Mouse (Mus musculus): Measurements from ENCODE around the gene Blcap. TPM values are rescaled to one million over a fixed set of nuclear protein-coding genes. Genes with fewer than 3 reads are reported as not detected.
"Not testable (repeated sequence)": the region's sequence is repeated elsewhere in the genome, so short reads cannot be mapped to it uniquely, and the experiment has no call there.

Blcap gene
- polyA plus RNA-seq (2015; fragmentation: Nextera tagmentation; extraction: Ambion mirVana) = 54.3 and 54.5 TPM in 2 replicates

DNA sequence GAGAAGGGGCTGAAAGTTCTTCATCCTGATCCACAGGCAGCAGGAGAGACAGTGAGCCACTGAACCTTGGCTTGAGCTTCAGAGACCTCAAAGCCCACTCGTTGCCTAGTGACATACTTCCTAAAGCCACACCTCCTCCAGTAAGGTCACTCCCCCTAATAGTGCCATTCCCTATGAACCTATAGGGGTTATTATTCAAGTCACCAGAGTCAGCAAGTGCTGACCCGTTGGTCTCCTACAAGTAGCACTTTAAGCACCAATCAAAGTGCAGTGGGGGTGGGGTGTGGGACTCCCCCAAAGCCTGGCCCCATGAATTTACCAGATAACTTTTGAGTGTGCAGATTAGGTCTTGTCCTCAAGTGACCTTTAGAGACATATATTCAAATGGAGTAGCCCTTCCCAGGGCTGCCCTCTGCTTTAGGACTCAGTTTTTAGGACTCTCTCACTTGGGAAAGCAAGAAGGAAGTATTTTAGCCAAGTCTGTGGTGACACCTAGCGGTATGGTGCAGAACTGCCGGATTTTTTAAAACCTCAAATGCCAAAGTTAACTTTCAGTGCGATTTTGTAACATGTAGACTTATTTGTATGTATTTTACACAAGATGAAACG is at the start of gene Blcap:
Gene Blcap, minus strand, starts transcription at position 51 of the 609 bp plus-strand sequence.
- no peak within 1 kb of the TSS for H3K27ac ChIP-seq
- 5% methylated on average over 6 of the region's 6 CpGs for WGBS
- H3K36me3 ChIP-seq = no peaks in the 10 kb centered on the region
- H3K4me2 ChIP-seq = no peak within 1 kb of the TSS
- H3K4me3 ChIP-seq = no peak within 1 kb of the TSS
- H3K27me3 ChIP-seq = no peaks in the 10 kb centered on the region
- ATAC-seq (ENCODE audit: insufficient number of reproducible peaks, low FRiP score, low TSS enrichment, low read depth) = no peak
- no peak within 1 kb of the TSS for H3K9ac ChIP-seq
- H3K9me3 ChIP-seq = no peaks in the 10 kb centered on the region
- H3K4me1 ChIP-seq = peaks cover 5% of the 10 kb centered on the region; the same call in 1 of the 2 replicates

DNA sequence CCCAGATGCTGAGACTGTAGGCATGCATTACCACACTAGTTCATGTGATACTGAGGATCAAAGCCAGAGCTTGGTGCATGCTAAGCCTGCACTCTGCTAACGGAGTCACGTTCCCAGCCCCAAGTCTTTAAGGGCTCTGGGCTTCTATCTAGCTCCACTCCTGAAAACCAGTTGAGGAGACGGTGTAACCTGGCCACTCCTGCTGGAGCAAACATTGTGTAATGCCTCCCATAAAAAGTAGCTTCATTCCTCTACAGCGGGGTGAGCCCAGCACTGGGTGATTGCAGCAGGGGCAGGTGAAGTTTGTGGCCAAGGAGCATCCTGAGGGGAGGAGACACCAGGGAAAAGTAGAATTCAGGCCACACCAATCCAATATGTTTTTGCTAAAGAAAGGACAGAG is 47.3 kb upstream of the Blcap start:
- Histone ChIP-seq H3K36me3 (no peaks in the 10 kb centered on the region), H3K27ac (no peak overlapping the region), H3K4me1 (0 out of 2 replicates have a peak, but pooled peaks cover 4% of the 10 kb centered on the region), H3K4me3 (no peak overlapping the region), H3K27me3 (0 out of 2 replicates have a peak, but pooled peaks cover 4% of the 10 kb centered on the region), H3K4me2 (no peak overlapping the region), H3K9ac (no peak overlapping the region), H3K9me3 (no peaks in the 10 kb centered on the region)
- ATAC-seq (ENCODE audit: insufficient number of reproducible peaks, low FRiP score, low TSS enrichment, low read depth) = no peak
- WGBS = 72% methylated on average over 4 of the region's 4 CpGs

DNA sequence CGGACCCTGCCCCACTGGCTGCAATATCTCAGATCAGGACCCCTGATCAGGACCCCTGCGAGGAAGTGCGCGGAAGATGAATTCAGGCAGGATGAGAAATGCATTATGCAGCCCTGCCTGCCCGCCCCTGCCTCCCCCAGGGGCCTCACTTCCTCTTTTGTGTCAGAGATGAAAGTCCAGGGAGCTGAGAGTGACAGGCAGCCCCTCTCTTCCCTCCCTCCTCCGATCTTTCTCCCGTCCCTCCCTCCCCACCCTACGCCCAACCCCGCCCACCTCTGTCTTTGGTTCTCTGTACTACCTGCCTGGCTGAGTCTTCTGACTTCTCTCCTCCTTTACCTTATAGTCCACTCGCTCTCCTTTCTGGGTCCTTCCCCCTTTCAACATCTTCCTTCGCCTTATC is 42.9 kb upstream of the Blcap start:
- no peak overlapping the region for H3K27ac ChIP-seq
- 14% methylated on average over 11 of the region's 11 CpGs for WGBS
- no peak overlapping the region for H3K4me3 ChIP-seq
- 0 out of 2 replicates have a peak, but pooled peaks cover 7% of the 10 kb centered on the region for H3K27me3 ChIP-seq
- H3K4me2 ChIP-seq = no peak overlapping the region
- no peaks in the 10 kb centered on the region for H3K36me3 ChIP-seq
- no peaks in the 10 kb centered on the region for H3K9me3 ChIP-seq
- H3K9ac ChIP-seq = no peak overlapping the region
- no peak for ATAC-seq (ENCODE audit: insufficient number of reproducible peaks, low FRiP score, low TSS enrichment, low read depth)
- 0 out of 2 replicates have a peak, but pooled peaks cover 4% of the 10 kb centered on the region for H3K4me1 ChIP-seq

DNA sequence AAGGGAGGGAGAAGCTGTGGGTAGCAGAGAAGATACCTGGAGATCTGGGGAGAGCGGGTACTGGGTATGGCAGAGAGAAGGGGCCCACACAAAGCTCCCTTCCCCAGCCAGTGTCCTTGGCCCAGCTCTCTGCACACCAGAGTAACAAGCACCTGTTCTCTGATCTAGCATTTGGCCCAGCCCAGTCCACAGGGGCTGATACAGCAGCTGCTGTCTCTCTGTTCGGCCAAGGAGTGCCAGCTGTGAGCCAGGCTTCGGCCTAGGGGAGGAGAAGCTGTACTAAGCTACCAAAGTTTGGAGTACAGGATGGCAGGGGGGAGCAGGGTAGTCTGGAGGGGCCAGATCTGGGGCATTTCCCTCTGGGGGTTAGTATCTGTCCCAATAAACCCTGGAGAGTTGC is 40.7 kb upstream of the Blcap start:
- no peaks in the 10 kb centered on the region for H3K36me3 ChIP-seq
- H3K4me1 ChIP-seq = peaks cover 12% of the 10 kb centered on the region; the same call in 1 of the 2 replicates
- no peak overlapping the region for H3K27ac ChIP-seq
- no peak for ATAC-seq (ENCODE audit: insufficient number of reproducible peaks, low FRiP score, low TSS enrichment, low read depth)
- no peak overlapping the region for H3K4me3 ChIP-seq
- 61% methylated on average over 3 of the region's 3 CpGs for WGBS
- no peak overlapping the region for H3K9ac ChIP-seq
- H3K4me2 ChIP-seq = no peak overlapping the region
- H3K27me3 ChIP-seq = 0 out of 2 replicates have a peak, but pooled peaks cover 7% of the 10 kb centered on the region
- H3K9me3 ChIP-seq = no peaks in the 10 kb centered on the region

DNA sequence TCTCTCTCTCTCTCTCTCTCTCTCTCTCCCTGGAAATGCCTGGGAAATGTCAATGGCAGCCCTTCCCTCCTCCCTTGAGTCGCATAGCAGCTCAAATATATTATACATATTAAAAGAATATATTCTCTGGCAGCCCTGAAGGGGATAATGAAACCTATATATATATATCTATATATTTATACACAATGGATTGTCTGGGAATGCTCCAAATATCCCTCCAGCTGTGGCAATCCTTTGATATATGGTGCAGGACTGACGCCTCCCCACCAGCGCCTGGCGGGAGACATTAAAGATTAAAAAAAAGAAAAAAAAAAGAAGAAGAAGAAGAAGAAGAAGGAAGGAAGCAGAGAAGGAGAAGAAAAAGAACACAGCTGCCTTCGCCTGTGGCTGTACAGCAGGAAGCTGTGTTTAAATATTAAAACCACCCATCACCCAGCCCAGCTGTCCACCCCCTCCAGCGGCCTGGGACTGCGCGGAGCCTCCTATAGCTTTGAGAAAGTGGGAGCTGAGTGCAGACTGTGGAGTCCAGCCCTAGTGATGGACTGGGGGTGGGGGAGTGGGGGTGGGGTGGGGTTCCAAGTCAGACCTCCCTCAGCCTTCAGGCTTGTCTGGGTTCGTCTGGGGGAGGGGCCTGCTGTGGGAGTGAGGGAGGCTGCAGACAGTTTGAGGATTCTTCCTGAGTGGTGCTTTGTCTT is 36.6 kb upstream of the Blcap start:
- Histone ChIP-seq H3K4me1 (peaks cover 8% of the 10 kb centered on the region; the same call in 1 of the 2 replicates), H3K4me3 (no peak overlapping the region), H3K27ac (no peak overlapping the region), H3K27me3 (0 out of 2 replicates have a peak, but pooled peaks cover 13% of the 10 kb centered on the region), H3K4me2 (no peak overlapping the region), H3K36me3 (no peaks in the 10 kb centered on the region), H3K9ac (no peak overlapping the region), H3K9me3 (no peaks in the 10 kb centered on the region)
- ATAC-seq (ENCODE audit: insufficient number of reproducible peaks, low FRiP score, low TSS enrichment, low read depth) = no peak
- 24% methylated on average over 9 of the region's 9 CpGs for WGBS

DNA sequence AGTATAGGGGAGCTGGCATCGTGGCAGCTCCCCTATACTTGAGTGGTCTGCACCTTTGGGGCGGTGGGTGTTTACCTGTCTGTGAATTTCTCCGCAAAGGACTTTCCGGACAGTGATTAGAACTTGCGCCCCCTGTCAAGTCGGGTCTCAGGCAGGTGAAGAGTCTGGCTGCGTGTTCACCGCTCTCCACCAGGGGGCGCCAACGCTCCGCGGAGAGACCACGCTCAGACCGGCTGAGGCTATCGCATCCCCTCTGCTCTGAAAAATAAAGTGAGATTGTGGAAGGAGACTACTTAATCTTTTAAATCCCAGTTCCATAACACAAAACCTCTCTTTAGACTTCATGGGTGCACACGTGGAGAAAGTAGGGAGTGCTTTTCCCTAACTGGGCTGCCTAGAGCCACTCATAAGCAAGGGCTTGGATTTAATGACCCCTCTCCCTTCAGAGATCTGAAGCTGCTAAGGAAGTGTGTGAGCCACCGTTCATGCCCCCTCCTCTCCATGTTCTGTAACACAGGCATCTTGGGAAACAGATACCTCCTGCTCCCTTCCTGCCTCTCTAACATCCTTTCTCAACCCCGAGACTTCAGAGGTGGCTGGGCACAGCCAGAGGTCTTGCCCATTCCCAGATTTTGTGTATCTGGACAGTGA is 34.1 kb upstream of the Blcap start:
- Histone ChIP-seq H3K9me3 (no peaks in the 10 kb centered on the region), H3K4me1 (peaks cover 14% of the 10 kb centered on the region), H3K9ac (no peak overlapping the region), H3K4me2 (no peak overlapping the region), H3K4me3 (no peak overlapping the region), H3K36me3 (no peaks in the 10 kb centered on the region), H3K27ac (no peak overlapping the region), H3K27me3 (0 out of 2 replicates have a peak, but pooled peaks cover 11% of the 10 kb centered on the region)
- 6% methylated on average over 18 of the region's 18 CpGs for WGBS
- ATAC-seq (ENCODE audit: insufficient number of reproducible peaks, low FRiP score, low TSS enrichment, low read depth) = no peak

DNA sequence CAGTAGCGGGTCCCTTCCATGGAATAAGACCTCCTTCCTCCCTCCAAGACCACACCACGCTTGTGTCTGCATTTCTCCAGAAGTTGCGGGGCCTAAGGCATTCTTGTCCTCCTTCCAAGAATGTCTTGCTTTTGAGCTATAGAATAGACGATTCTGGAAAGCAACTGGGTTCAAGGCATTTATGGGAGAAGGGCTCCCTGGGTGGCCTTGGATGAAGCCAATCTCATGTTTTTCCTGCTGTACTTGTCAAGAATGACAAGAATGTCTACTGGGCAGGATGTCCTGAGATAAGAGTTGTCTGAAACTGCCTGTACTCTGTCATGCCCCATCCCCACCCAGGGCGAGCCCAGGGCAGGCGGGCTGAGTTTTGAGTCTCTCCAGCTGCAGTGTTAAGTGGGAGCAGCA is 30.4 kb upstream of the Blcap start:
- H3K4me3 ChIP-seq = no peak overlapping the region
- H3K9me3 ChIP-seq = no peaks in the 10 kb centered on the region
- 0 out of 2 replicates have a peak, but pooled peaks cover 11% of the 10 kb centered on the region for H3K27me3 ChIP-seq
- no peak for ATAC-seq (ENCODE audit: insufficient number of reproducible peaks, low FRiP score, low TSS enrichment, low read depth)
- H3K9ac ChIP-seq = no peak overlapping the region
- H3K4me2 ChIP-seq = no peak overlapping the region
- no peak overlapping the region for H3K27ac ChIP-seq
- 44% methylated on average over 6 of the region's 6 CpGs for WGBS
- H3K36me3 ChIP-seq = no peaks in the 10 kb centered on the region
- peaks cover 6% of the 10 kb centered on the region; the same call in 1 of the 2 replicates for H3K4me1 ChIP-seq

DNA sequence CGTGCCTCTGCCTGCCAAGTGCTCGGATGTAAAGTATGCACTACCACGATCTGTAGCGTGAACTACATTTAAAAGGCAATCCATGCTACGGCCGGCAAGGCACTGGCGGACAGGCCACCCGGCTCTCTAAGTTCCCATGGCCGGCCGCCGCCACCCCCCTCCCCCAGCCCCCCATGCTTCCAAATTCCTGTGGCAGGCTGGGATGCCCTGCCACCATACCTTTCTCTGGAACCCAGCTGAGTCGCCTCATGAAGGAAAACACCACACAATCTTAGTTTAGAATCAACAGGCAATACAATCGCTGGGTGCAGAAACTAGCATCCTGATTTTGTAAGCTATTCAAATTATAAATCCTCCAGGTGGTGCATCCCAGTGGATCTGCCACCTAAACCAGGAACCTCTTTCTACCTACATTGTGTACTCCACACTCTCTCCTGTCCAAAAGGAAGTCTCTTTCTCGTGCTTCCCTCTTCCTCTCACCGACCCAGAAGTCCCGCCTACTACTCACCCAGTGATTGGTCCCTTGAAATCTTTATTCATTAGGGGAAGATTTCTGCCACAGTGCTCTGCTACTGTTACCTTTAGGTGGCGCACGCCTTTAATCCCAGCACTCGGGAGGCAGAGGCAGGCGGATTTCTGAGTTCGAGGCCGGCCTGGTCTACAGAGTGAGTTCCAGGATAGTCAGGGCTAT is 25.9 kb upstream of the Blcap start:
- 66% methylated on average over 22 of the region's 22 CpGs for WGBS
- Histone ChIP-seq H3K4me2 (no peak overlapping the region), H3K9me3 (no peaks in the 10 kb centered on the region), H3K4me1 (peaks cover 6% of the 10 kb centered on the region; the same call in 1 of the 2 replicates), H3K36me3 (no peaks in the 10 kb centered on the region), H3K9ac (no peak overlapping the region), H3K27me3 (no peaks in the 10 kb centered on the region), H3K27ac (no peak overlapping the region), H3K4me3 (no peak overlapping the region)
- no peak for ATAC-seq (ENCODE audit: insufficient number of reproducible peaks, low FRiP score, low TSS enrichment, low read depth)

DNA sequence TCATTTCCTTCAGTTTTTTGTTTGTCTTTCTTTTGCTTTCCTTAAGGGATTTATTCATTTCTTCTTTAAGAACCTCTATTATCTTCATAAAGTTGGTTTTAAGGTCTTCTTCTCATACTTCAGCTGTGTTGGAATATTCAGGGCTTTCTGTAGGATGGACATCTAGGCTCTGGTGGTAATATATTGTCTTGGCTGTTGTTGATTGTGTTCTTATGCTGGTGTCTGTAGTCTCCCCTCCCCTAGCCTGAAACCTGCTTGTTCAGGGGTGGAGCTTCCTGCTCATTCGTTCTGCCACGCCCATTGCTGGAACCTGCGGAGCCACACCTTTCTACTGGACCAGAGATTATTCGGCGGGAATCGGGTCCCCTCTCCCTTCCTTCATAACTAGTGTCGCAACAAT is 14.3 kb upstream of the Blcap start:
- 27% methylated on average over 7 of the region's 7 CpGs for WGBS
- H3K4me3 ChIP-seq; H3K4me2 ChIP-seq; H3K9ac ChIP-seq; H3K4me1 ChIP-seq; ATAC-seq (ENCODE audit: insufficient number of reproducible peaks, low FRiP score, low TSS enrichment, low read depth); H3K27me3 ChIP-seq; H3K27ac ChIP-seq; H3K9me3 ChIP-seq; H3K36me3 ChIP-seq: not testable (repeated sequence)

DNA sequence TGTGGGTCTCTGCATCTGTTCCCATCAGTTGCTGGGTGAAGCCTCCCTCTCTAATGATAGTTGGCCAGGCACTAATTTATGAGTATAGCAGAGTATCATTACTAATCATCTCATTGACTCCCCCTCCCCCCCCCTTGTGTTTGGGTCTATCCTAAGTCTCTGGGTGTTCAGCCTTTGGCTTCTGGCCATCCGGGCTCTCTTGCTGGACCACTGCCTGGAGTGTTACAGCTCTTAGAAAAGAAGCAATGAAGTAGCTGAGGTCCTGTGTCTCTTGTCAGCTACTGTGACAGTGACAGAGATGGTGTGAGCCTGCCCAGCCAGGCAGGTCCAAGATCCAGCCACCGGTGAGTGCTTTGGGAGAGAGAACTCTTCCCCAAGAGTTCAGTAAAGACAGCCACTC is 1.7 kb upstream of the Blcap start:
- Histone ChIP-seq H3K4me2 (no peak overlapping the region), H3K9me3 (no peaks in the 10 kb centered on the region), H3K4me3 (no peak overlapping the region), H3K27ac (no peak overlapping the region), H3K27me3 (no peaks in the 10 kb centered on the region), H3K4me1 (no peaks in the 10 kb centered on the region), H3K9ac (no peak overlapping the region), H3K36me3 (no peaks in the 10 kb centered on the region)
- no peak for ATAC-seq (ENCODE audit: insufficient number of reproducible peaks, low FRiP score, low TSS enrichment, low read depth)
- 62% methylated on average over 2 of the region's 2 CpGs for WGBS

DNA sequence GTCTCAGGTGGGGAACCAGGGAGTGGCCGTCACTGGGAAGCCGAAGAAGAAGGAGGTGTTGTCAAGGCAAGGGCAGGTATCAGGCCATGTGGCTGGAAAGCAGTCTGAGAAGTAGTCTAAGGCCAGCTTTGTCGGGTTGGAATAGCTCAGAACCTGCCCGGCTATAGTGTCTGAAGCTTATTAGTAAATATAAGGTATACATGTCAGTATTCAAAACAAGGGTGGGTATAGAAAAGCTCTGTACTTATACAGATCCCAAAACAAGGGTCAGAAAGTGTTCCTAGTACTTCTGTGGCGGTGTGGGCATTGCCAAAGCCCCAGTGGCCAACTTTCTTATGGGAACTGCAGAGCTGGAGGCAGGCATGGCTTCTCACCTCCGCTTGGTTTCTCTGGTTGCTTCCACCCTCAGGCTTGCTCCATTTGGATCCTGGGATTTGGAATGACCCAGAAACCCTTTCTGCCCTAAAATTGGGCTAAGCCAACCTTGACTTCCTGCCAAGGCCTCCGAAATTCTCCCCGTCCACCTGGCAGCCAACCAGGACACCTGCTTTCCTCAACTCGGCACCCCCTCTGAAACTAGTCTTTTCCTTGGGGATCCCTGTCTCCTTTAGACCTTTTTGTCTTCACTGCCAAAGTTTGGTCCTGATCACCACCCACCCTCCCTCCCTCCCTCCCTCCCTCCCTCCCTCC is 1.1 kb downstream of the Blcap start:
- Histone ChIP-seq H3K9me3 (no peaks in the 10 kb centered on the region), H3K4me3 (no peak overlapping the region), H3K4me1 (peaks cover 9% of the 10 kb centered on the region), H3K36me3 (no peaks in the 10 kb centered on the region), H3K27ac (no peak overlapping the region), H3K4me2 (no peak overlapping the region), H3K27me3 (no peaks in the 10 kb centered on the region), H3K9ac (no peak overlapping the region)
- 55% methylated on average over 9 of the region's 9 CpGs for WGBS
- ATAC-seq (ENCODE audit: insufficient number of reproducible peaks, low FRiP score, low TSS enrichment, low read depth) = no peak
